Mouse (Mus musculus): ENCODE data around the gene AC141477.1.

Gene AC141477.1

GRCm38 (mm10) chr10:76440281-76440680, at the start of gene AC141477.1:
AC141477.1 (minus strand) TSS chr10:76440444.
- no peak for DNase-seq (ENCODE audit: low read depth, low spot score)

GRCm38 (mm10) chr10:76489205-76489604, 49.0 kb upstream of the AC141477.1 start:
- no peak for DNase-seq (ENCODE audit: low read depth, low spot score)

GRCm38 (mm10) chr10:76488265-76488664, 48.0 kb upstream of the AC141477.1 start:
- no peak for DNase-seq (ENCODE audit: low read depth, low spot score)

GRCm38 (mm10) chr10:76486302-76486701, 46.1 kb upstream of the AC141477.1 start:
- no peak for DNase-seq (ENCODE audit: low read depth, low spot score)

GRCm38 (mm10) chr10:76481480-76481879, 41.2 kb upstream of the AC141477.1 start:
- no peak for DNase-seq (ENCODE audit: low read depth, low spot score)

GRCm38 (mm10) chr10:76480851-76481250, 40.6 kb upstream of the AC141477.1 start:
- DNase-seq (ENCODE audit: low read depth, low spot score) = no peak

GRCm38 (mm10) chr10:76473759-76474158, 33.5 kb upstream of the AC141477.1 start:
- DNase-seq (ENCODE audit: low read depth, low spot score) = no peak

- DNase-seq (ENCODE audit: low read depth, low spot score) = peak; percentile 93
These were observed 28.2 kb upstream of the AC141477.1 start, which contains the start of the genes Mcm3ap and Ybey for GRCm38 (mm10) chr10:76468203-76469162. Mcm3ap (plus strand) TSS chr10:76468927. Ybey (minus strand) TSS chr10:76469114.

- DNase-seq (ENCODE audit: low read depth, low spot score) = no peak
These were observed 22.5 kb upstream of the AC141477.1 start for GRCm38 (mm10) chr10:76462721-76463120.

- DNase-seq (ENCODE audit: low read depth, low spot score) = no peak
These were observed 22.1 kb upstream of the AC141477.1 start for GRCm38 (mm10) chr10:76462312-76462711.

- DNase-seq (ENCODE audit: low read depth, low spot score) = no peak
These were observed 21.0 kb upstream of the AC141477.1 start for GRCm38 (mm10) chr10:76461255-76461654.

- DNase-seq (ENCODE audit: low read depth, low spot score) = peak; percentile 52
These were observed 15.0 kb upstream of the AC141477.1 start for GRCm38 (mm10) chr10:76455289-76455688.

GRCm38 (mm10) chr10:76448851-76449250, 8.6 kb upstream of the AC141477.1 start, which contains the start of gene 2610028H24Rik:
2610028H24Rik (plus strand) TSS chr10:76449081.
- DNase-seq (ENCODE audit: low read depth, low spot score) = no peak

GRCm38 (mm10) chr10:76447406-76448229, 7.4 kb upstream of the AC141477.1 start:
- DNase-seq (ENCODE audit: low read depth, low spot score) = no peak

GRCm38 (mm10) chr10:76445996-76446681, 5.9 kb upstream of the AC141477.1 start:
- no peak for DNase-seq (ENCODE audit: low read depth, low spot score)

GRCm38 (mm10) chr10:76442178-76443088, 2.2 kb upstream of the AC141477.1 start, which contains the start of gene Pcnt:
Pcnt (minus strand) TSS chr10:76442786.
- peak; percentile 98 for DNase-seq (ENCODE audit: low read depth, low spot score)

- no peak for DNase-seq (ENCODE audit: low read depth, low spot score)
These were observed 945 bp downstream of the AC141477.1 start for GRCm38 (mm10) chr10:76439107-76439890.

- DNase-seq (ENCODE audit: low read depth, low spot score) = no peak
These were observed 6.3 kb downstream of the AC141477.1 start for GRCm38 (mm10) chr10:76433925-76434324.

- DNase-seq (ENCODE audit: low read depth, low spot score) = no peak
These were observed 14.6 kb downstream of the AC141477.1 start for GRCm38 (mm10) chr10:76425674-76426073.
